Mouse (Mus musculus): ENCODE results near the gene Slc39a8.

DNA sequence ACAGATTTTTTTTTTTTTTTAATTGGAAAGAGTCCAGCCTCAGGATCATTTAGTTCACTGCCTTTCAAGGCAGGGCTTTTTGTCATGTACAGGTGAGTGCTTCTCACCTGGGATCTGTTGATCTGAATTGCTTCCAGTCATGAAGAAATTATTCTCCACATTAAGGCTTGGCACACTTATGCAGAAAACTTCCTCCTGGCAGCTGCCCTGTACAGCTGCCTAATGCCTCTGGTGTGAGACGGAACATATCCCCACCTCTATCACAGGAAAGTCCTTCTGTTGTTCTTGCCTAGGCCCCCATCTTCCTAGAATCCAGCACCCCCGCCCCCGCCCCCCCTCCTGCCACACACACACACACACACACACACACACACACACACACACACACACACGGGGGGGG is 643 bp upstream of the Slc39a8 start:
- TF ChIP-seq ZNF384 (IDR thresholded peaks at IDR 0.05; ENCODE audit: low read depth, low read length) (no peak), HCFC1 (IDR thresholded peaks at IDR 0.05; ENCODE audit: borderline replicate concordance, insufficient read depth, low read length) (no peak), CHD2 (IDR thresholded peaks at IDR 0.05; ENCODE audit: low read depth, low read length) (no peak)
